Mouse (Mus musculus): ENCODE measurements around the gene Tango2. TPM values are rescaled to one million over a fixed set of nuclear protein-coding genes. Genes with fewer than 3 reads are reported as not detected.

Tango2 gene
- polyA plus RNA-seq, 1 experiment: 31.1 TPM

- H3K4me1 ChIP-seq (ENCODE audit: control insufficient read depth, insufficient read depth, insufficient read length): peaks cover 8% of the 10 kb centered on the region; the same call in 1 of the 2 replicates
- H3K4me3 ChIP-seq (ENCODE audit: extremely low read depth, insufficient read depth, insufficient read length): no peak overlapping the region
- no peaks in the 10 kb centered on the region for H3K27me3 ChIP-seq (ENCODE audit: control insufficient read depth, insufficient read depth, low read length)
- no peak for TF ChIP-seq POLR2A (IDR thresholded peaks at IDR 0.05; ENCODE audit: low read depth, low read length)
- no peaks in the 10 kb centered on the region for H3K36me3 ChIP-seq (ENCODE audit: control insufficient read depth, insufficient read depth, low read length)
- H3K27ac ChIP-seq (ENCODE audit: insufficient read depth, low read length): 0 out of 2 replicates have a peak overlapping the region, but pooled peaks have one; percentile 0
- DNase-seq (ENCODE audit: low read depth in 1 of 2, low spot score in 2 of 2): no peak
- WGBS: 49% methylated on average over 7 of the region's 7 CpGs
Observed at GRCm38 (mm10) chr16:18376297-18376954, 28.5 kb upstream of the Tango2 start.

DNA sequence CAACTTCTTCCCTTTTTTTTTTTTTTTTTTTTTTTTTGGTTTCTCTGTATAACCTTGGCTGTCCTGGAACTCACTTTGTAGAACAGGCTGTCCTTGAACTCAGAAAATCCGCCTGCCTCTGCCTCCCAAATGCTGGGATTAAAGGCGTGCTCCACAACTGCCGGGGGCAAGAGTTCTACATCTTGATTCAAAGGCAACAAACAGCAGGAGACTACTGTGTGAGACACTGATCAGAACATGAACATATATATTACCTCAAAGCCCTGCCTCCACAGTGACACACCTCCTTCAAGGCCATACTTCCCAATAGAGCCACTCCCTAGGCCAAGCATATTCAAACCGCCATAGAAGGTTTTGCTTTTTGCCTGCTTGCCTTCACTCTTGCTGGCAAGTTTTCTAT is 25.7 kb upstream of the Tango2 start:
- DNase-seq (ENCODE audit: low read depth in 1 of 2, low spot score in 2 of 2): no peak
- H3K27ac ChIP-seq (ENCODE audit: insufficient read depth, low read length): no peak overlapping the region
- H3K36me3 ChIP-seq (ENCODE audit: control insufficient read depth, insufficient read depth, low read length): no peaks in the 10 kb centered on the region
- H3K4me1 ChIP-seq (ENCODE audit: control insufficient read depth, insufficient read depth, insufficient read length): peaks cover 8% of the 10 kb centered on the region; the same call in 1 of the 2 replicates
- TF ChIP-seq CTCF (IDR thresholded peaks at IDR 0.05; ENCODE audit: extremely low read depth, insufficient read depth, insufficient read length, insufficient replicate concordance): no peak
- TF ChIP-seq POLR2A (IDR thresholded peaks at IDR 0.05; ENCODE audit: low read depth, low read length): no peak
- H3K4me3 ChIP-seq (ENCODE audit: extremely low read depth, insufficient read depth, insufficient read length): no peak overlapping the region
- WGBS: 92% methylated on average over 4 of the region's 4 CpGs
- H3K27me3 ChIP-seq (ENCODE audit: control insufficient read depth, insufficient read depth, low read length): no peaks in the 10 kb centered on the region

DNA sequence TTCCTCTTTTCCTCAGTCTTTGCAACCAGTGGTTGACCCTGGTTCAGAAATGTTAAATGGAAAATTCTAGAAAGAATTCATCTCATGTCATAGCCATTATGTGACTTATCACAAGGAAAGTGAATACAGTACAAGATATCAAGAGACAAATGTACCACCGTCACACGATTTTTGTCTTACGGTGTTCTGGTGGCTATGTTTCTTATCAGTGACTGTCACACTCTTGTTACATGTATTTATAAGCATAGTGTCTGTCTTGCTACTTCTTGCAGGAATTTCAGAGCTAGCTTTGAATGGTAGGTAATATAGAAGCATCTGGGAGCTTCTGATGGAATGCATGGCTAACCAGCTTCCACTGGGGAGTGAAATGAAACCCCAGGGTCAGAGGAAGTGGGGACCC is 22.3 kb upstream of the Tango2 start:
- no peak overlapping the region for H3K27ac ChIP-seq (ENCODE audit: insufficient read depth, low read length)
- no peaks in the 10 kb centered on the region for H3K4me1 ChIP-seq (ENCODE audit: control insufficient read depth, insufficient read depth, insufficient read length)
- H3K27me3 ChIP-seq (ENCODE audit: control insufficient read depth, insufficient read depth, low read length): no peaks in the 10 kb centered on the region
- no peaks in the 10 kb centered on the region for H3K36me3 ChIP-seq (ENCODE audit: control insufficient read depth, insufficient read depth, low read length)
- H3K4me3 ChIP-seq (ENCODE audit: extremely low read depth, insufficient read depth, insufficient read length): no peak overlapping the region
- WGBS: 85% methylated on average over 3 of the region's 3 CpGs
- DNase-seq (ENCODE audit: low read depth in 1 of 2, low spot score in 2 of 2): no peak
- no peak for TF ChIP-seq CTCF (IDR thresholded peaks at IDR 0.05; ENCODE audit: extremely low read depth, insufficient read depth, insufficient read length, insufficient replicate concordance)

- no peaks in the 10 kb centered on the region for H3K36me3 ChIP-seq (ENCODE audit: control insufficient read depth, insufficient read depth, low read length)
- no peaks in the 10 kb centered on the region for H3K27me3 ChIP-seq (ENCODE audit: control insufficient read depth, insufficient read depth, low read length)
- H3K27ac ChIP-seq (ENCODE audit: insufficient read depth, low read length): no peak overlapping the region
- 90% methylated on average over 4 of the region's 4 CpGs for WGBS
- H3K4me3 ChIP-seq (ENCODE audit: extremely low read depth, insufficient read depth, insufficient read length): no peak overlapping the region
- DNase-seq (ENCODE audit: low read depth in 1 of 2, low spot score in 2 of 2): no peak
- no peak for TF ChIP-seq CTCF (IDR thresholded peaks at IDR 0.05; ENCODE audit: extremely low read depth, insufficient read depth, insufficient read length, insufficient replicate concordance)
- no peak for TF ChIP-seq POLR2A (IDR thresholded peaks at IDR 0.05; ENCODE audit: low read depth, low read length)
- H3K4me1 ChIP-seq (ENCODE audit: control insufficient read depth, insufficient read depth, insufficient read length): no peaks in the 10 kb centered on the region
Observed at GRCm38 (mm10) chr16:18366849-18367248, 18.9 kb upstream of the Tango2 start.

- H3K27ac ChIP-seq (ENCODE audit: insufficient read depth, low read length): no peak overlapping the region
- TF ChIP-seq CTCF (IDR thresholded peaks at IDR 0.05; ENCODE audit: extremely low read depth, insufficient read depth, insufficient read length, insufficient replicate concordance): no peak
- no peak for TF ChIP-seq POLR2A (IDR thresholded peaks at IDR 0.05; ENCODE audit: low read depth, low read length)
- no peaks in the 10 kb centered on the region for H3K27me3 ChIP-seq (ENCODE audit: control insufficient read depth, insufficient read depth, low read length)
- no peak overlapping the region for H3K4me3 ChIP-seq (ENCODE audit: extremely low read depth, insufficient read depth, insufficient read length)
- no peak for DNase-seq (ENCODE audit: low read depth in 1 of 2, low spot score in 2 of 2)
- WGBS: 46% methylated on average over 8 of the region's 8 CpGs
- no peaks in the 10 kb centered on the region for H3K4me1 ChIP-seq (ENCODE audit: control insufficient read depth, insufficient read depth, insufficient read length)
- no peaks in the 10 kb centered on the region for H3K36me3 ChIP-seq (ENCODE audit: control insufficient read depth, insufficient read depth, low read length)
Observed at GRCm38 (mm10) chr16:18362948-18363347, 15.0 kb upstream of the Tango2 start.

DNA sequence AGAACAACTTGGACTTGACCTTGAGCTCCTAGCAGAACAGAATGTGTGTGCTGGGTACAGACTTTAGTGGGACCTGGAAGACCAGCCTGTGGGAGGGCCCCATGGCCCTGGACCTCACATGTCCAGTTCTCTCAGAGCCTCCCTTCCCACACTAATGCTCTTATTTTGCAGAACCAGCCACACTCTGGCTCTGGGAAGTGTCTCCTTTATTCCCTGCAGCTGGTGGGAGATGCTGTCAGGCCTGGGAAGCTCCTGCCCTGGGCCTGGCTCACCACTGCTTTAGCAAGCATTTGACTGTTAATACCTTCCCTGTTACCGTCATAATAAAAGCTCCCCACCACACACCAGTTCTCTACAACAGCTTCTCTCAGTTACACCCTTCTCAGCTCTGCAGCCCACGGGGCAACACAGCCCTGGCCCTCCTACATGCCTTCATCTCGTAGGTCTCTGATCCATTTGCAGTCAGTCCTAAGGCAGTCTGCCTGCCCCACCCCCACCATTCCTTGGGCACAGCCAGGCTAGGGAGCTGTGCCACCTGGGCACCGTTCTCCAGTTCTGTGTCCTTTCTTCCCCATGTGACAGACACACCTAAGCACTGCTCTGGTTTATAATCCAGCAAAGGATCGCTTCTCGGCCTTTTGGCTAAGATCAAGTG is 12.4 kb upstream of the Tango2 start:
- Histone ChIP-seq H3K4me1 (ENCODE audit: control insufficient read depth, insufficient read depth, insufficient read length) (no peaks in the 10 kb centered on the region), H3K4me3 (ENCODE audit: extremely low read depth, insufficient read depth, insufficient read length) (no peak overlapping the region), H3K27ac (ENCODE audit: insufficient read depth, low read length) (no peak overlapping the region), H3K27me3 (ENCODE audit: control insufficient read depth, insufficient read depth, low read length) (no peaks in the 10 kb centered on the region), H3K36me3 (ENCODE audit: control insufficient read depth, insufficient read depth, low read length) (no peaks in the 10 kb centered on the region)
- WGBS: 88% methylated on average over 6 of the region's 6 CpGs
- DNase-seq (ENCODE audit: low read depth in 1 of 2, low spot score in 2 of 2): no peak
- no peak for TF ChIP-seq POLR2A (IDR thresholded peaks at IDR 0.05; ENCODE audit: low read depth, low read length)
- TF ChIP-seq CTCF (IDR thresholded peaks at IDR 0.05; ENCODE audit: extremely low read depth, insufficient read depth, insufficient read length, insufficient replicate concordance): no peak

GRCm38 (mm10) chr16:18357977-18358376 is 10.1 kb upstream of the Tango2 start:
- no peak for TF ChIP-seq POLR2A (IDR thresholded peaks at IDR 0.05; ENCODE audit: low read depth, low read length)
- TF ChIP-seq CTCF (IDR thresholded peaks at IDR 0.05; ENCODE audit: extremely low read depth, insufficient read depth, insufficient read length, insufficient replicate concordance): no peak
- no peak overlapping the region for H3K27ac ChIP-seq (ENCODE audit: insufficient read depth, low read length)
- WGBS: 89% methylated on average over 6 of the region's 6 CpGs
- no peaks in the 10 kb centered on the region for H3K27me3 ChIP-seq (ENCODE audit: control insufficient read depth, insufficient read depth, low read length)
- no peak overlapping the region for H3K4me3 ChIP-seq (ENCODE audit: extremely low read depth, insufficient read depth, insufficient read length)
- no peaks in the 10 kb centered on the region for H3K36me3 ChIP-seq (ENCODE audit: control insufficient read depth, insufficient read depth, low read length)
- H3K4me1 ChIP-seq (ENCODE audit: control insufficient read depth, insufficient read depth, insufficient read length): no peaks in the 10 kb centered on the region
- DNase-seq (ENCODE audit: low read depth in 1 of 2, low spot score in 2 of 2): no peak
